Mouse (Mus musculus) erythroblast, embryonic 14.5 days (primary cell): ENCODE measurements around the gene Slc25a47.

Experiments used
- GATA1 ChIP-seq: IDR thresholded peaks from 2 replicates; pipeline ENCODE4 v1.6.1; 2012; ENCODE audit warnings: low read length, inconsistent platforms, mixed read lengths
- TAL1 ChIP-seq: IDR thresholded peaks from 3 replicates; pipeline ENCODE4 v1.6.1; 2012; ENCODE audit warnings: low read length, inconsistent platforms, mixed read lengths

GRCm38 (mm10) chr12:108901346-108901745, 65.5 kb downstream of the Slc25a47 start:
- TF ChIP-seq TAL1 (no peak), GATA1 (no peak)
